Mouse (Mus musculus) R1 (cell line): ENCODE measurements around the gene Tnfrsf23.
"Not testable (repeated sequence)": the region's sequence is repeated elsewhere in the genome, so short reads cannot be mapped to it uniquely, and the experiment has no call there.

Source experiments
- DNase-seq: peaks from one replicate; pipeline ENCODE4 v3.0.0-alpha.2; 2018; ENCODE audit warnings: low read depth, low spot score

Gene Tnfrsf23

DNA sequence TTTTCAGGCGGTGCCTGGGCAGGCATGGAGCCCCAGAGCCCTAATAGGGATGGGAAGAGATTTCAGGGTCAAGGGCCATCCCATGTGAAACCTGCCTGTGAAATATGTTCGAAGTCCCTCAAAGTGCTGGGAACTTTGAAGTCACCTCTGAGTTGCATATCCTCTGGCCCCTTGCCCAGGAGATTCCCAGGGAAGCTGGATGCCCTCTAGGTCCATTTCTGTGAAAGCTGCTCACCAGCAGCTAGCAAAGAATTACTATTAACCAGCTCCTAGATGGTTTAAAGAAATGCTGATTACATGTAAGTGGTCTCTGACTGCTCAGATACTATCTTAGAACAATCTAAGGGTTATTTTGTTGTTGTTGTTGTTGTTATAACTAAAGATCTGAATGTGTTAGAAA is 1.1 kb downstream of the Tnfrsf23 start:
- DNase-seq, result not testable (repeated sequence)

DNA sequence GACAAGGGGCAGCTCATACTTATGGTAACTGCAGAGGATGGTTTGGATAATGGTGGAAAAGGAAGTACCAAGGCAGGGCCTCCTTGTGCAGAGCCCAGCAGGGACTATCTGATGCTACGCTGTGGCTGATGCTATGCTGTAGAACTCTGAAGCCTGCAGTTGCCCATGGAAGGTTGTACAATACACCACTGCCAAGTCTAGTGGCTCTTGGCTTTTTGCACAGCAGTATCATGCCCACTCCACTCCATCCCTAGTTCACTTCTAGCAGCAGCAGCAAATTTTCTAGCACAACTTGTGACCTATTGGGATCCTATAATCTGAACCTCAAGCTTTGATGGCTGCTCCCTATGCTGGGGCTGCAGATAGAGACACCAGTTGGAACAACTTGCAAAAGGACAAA is 4.1 kb downstream of the Tnfrsf23 start:
- no peak for DNase-seq

DNA sequence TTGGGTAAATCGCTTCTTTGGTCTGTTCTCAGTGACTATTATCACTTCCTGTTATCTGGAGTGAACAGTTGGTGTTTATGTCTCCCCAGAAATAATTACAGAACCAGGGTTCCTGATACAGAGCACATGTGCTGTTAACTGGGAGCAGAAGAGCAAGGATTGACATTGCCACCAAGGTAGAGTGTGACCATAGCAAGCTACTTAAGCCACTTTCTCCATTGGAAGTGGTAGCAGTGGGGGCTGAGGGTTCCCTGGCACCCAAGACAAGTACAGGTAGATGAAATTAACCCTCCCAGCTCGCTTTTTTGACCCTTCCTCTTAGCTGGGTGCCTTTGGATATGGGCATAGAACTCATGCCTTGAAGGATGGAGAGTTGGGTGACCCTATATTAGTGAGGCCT is 4.8 kb downstream of the Tnfrsf23 start:
- not testable (repeated sequence) for DNase-seq

DNA sequence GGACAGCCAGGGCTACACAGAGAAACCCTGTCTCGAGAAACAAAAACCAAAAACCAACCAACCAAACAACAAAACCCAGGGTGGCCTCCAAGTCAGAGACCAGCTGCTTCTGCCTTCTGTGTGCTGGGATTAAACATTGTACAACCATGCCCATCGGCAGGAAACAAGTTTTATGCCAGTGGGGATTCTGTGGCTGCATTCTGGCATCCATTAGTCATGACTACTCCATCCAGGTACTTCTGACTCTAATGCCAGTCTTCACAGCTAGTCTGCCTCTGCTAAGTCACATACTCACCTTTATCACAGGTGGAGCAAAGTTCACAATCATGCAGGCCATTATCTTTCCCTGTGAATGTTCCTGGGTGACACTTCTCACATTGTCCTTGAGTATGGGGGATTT is 6.0 kb downstream of the Tnfrsf23 start:
- DNase-seq, result not testable (repeated sequence)

DNA sequence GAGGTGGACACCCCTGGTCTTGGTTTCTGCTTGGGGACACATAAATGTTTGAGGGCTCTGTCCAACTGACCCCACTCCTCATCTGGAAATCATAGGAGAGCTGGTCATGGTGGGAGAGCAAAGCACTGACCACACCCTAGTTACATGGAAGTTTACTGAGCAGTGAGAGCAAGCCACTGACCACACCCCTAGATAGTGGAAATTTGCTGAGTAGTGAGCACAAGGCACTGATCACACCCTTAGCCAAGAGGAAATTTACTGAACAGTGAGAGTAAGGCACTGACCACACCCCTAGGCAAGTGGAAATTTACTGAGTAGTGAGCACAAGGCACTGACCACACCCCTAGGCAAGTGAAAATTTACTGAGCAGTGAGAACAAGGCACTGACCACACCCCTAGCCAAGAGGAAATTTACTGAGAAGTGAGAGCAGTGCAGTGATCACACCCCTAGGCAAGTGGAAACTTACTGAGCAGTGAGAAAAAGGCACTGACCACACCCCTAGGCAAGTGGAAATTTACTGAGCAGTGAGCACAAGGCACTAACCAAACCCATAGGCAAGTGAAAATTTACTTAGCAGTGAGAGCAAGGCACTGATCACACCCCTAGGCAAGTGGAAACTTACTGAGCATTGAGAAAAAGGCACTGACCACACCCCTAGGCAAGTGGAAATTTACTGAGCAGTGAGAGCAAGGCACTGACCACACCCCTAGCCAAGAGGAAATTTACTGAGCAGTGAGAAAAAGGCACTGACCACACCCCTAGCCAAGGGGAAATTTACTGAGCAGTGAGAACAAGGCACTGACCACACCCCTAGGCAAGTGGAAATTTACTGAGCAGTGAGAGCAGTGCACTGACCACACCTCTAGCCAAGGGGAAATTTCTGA is 19.0 kb downstream of the Tnfrsf23 start:
- peak; percentile 88 for DNase-seq

DNA sequence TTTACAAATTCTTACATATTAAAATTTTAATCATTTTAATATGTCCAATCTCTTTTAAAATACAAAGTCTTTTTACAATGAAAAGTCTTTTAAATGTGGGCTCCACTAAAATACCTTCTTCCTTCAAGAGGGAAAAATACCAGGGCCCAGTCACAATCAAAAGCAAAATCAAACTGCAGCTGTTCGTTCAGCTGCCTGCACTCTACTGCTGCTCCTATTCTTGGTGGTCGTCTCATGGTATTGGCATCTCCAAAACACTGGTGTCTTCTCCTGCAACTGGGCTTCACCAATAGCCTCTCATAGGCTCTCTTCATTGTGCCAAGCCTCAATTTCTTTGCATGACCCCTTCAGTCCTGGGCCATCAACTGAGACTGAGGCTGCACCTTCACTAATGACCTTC is 22.2 kb downstream of the Tnfrsf23 start:
- no peak for DNase-seq

DNA sequence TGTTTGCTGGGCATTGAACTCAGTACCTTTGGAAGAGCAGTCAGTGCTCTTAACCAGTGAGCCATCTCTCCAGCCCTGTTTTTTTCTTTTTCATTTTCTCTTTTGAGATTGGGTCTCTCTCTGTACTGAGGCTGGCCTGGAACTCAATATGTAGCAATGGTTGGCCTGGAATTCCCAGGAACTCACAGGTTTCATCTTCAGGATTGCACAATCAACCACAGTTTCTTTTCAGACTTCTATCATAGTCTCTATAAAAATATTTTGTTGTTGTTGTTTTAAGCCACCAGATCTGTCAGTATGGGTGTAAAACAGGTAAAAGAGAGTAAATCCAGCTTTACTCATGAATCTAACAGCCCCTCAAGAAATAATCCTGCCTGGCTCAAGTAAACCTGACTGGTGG is 24.9 kb downstream of the Tnfrsf23 start:
- no peak for DNase-seq

DNA sequence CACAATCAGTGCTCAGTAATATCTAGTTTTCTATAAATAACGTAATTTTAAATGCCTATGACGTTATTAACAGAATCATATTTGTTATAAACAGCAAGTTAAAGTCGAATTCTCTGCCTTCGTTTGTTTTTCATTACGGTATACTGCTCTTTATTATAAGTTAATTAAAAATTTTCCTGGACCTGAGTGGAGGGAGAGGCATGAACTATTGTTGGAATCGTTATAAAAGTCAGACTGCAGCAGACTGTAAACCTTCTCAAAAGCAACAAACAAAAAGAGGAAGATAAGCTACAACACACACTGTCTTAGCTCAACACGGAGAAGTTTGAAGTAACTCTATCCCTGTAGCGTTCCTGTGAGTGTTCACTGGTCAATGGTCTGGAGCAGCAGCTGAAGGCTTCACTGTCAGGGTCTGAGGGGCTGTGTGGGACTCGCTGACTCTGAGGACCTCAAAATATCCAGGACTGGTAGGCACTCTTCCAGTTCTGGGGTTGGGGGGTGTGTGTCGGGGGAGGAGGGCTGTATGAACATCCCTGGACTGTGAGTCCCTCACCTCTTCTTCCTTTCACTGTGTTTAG is 35.8 kb downstream of the Tnfrsf23 start:
- not testable (repeated sequence) for DNase-seq

DNA sequence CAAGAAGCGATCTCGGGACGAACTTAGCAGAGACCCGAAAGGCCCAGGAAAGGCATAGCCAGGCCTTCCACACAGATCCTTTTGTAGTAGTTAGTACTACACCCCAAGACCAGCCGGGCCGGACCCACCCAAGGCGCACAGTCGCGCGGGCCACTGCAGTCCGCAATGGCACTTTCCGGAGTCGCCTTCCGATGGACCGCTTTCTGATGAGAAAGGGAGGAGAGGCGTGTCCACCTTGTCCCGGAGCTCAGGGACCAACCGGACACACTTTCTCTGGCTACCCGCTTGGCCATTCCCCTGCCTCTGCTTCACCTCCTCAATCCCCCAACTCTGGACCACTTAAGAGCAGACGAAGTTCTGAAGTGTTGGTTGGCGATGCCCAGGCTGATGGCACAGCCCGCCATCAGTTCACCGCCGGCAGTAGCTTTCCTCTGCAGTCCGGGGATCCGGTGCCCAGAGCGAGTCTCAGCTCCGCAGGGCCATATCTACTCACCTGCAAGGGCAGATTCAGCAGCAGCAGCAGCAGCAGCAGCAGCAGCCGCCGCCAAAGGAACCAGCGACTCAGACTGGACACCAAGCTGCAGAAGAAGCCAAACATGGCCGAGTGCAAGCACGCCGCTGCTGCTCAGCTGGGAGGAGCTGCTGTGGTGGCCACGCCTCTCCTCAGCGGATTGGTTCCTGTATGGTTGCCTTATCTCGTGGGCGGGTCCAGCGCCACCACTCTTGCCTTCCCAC is 36.5 kb downstream of the Tnfrsf23 start, which contains the start of gene Tnfrsf22:
TSS of gene Tnfrsf22 (minus strand) at position 628 of the 735 bp plus-strand sequence.
- DNase-seq, result peak; percentile 91

DNA sequence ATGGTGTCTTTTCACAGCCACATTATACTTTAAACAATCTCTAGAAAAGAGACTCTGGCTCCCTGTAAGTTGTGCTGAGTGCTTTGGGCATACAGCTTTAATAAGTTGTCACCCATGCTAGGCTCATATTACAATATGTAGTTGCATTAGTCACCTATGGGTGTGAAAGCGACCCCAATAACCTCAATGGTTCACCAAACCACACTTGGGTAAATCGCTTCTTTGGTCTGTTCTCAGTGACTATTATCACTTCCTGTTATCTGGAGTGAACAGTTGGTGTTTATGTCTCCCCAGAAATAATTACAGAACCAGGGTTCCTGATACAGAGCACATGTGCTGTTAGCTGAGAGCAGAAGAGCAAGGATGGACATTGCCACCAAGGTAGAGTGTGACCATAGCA is 41.7 kb downstream of the Tnfrsf23 start:
- DNase-seq, result not testable (repeated sequence)

DNA sequence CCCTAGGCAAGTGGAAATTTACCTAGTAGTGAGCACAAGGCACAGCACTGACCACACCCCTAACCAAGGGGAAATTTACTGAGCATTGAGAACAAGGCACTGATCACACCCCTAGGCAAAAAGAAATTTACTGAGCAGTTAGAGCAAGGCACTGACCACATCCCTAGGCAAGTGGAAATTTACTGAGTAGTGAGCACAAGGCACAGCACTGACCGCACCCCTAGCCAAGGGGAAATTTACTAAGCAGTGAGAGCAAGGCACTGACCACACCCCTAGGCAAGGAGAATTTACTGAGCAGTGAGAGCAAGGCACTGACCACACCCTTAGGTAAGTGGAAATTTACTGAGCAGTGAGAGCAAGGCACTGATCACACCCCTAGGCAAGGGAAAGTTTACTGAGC is 49.0 kb downstream of the Tnfrsf23 start:
- peak; percentile 90 for DNase-seq

DNA sequence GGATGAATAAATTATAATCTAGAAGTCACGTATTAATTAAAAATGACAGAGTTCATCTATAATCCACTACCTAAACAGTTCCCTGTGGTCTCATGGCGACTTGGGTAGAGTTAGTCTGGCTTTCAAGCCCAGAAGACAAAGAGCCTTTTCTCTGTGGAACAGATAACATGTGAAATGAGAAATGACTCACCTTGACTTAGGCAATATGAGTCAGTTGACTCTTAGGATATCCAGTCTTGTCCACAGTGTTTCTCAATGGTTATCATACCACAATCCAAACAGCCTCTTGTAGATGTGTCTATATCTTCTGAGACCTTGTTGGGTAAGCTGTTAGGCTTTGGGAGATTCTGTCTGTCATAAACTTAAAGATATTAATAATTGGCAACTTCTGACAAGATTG is 54.2 kb downstream of the Tnfrsf23 start:
- no peak for DNase-seq

DNA sequence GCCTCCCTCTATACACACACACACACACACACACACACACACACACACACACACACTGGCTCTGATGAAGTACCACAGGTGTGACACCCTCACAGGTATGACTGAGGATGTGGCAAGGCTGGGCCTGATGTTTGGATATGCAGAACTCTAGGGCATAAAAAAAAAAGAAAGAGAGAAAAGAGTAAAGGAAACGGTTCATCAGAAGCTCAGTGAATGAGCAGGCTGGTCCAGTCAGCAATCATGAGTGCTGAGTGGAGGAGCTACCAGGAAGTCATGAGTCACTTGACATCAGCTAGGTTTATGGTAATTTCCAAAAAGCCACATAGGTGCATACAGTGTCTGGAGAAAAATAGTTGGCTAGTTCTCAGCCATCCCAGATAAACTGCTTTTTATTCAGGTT is 56.2 kb downstream of the Tnfrsf23 start:
- DNase-seq, result no peak

DNA sequence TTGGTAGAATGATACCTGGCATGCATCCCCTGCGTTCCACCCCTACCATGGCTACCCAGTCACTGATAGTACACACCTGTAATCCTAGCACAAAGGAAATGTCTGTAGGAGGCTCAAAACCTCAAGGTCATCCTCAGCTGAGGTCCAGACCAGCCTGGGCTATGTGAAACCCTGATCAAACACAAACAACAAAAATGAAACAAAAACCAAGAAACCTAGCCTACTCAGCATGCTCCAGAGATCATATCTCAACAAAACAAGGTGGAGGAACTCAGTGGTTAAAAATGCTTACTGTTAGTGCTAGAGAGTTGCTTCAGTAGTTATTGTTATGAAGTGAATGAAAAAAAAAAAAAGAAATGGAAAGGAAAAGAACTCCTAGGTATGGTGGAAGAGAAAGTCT is 57.1 kb downstream of the Tnfrsf23 start, which contains the start of gene Tnfrsf26:
TSS of gene Tnfrsf26 (minus strand) at position 183 of the 400 bp plus-strand sequence.
- DNase-seq, result no peak

DNA sequence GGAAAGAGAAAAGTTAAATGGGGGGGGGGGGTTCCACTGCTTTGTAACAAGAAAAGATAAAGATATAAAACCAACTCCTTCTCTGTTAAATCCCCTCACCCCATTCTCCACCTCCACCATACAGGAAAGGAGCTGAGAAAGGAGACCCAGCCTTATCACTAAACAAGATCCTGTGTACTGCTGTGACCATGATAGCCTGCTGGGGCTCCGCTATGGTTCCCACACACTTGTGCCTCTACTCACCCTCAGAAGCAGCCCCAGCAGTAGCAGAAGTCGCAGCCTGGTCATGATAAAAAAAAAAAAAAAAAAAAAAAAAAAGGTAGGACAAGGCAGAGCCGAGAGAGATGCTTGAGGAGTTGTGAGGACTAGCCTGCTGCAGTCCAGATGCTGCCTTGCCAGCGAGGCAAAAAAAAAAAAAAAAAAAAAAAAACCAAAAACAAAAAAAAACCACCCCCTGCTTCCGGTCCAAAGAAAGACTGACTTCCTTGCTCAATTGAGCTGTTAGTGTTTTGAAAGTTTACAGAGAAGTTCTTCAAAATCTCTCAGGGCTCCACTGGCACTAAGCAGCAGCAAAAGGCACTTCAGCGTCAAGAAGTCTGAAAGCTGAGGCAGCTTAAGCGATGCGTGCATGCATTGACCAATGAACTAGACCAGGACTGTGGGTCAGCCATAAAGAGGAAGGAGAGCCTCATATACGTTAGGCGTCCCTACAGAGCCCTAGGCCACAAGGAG is 58.0 kb downstream of the Tnfrsf23 start:
- DNase-seq, result no peak

DNA sequence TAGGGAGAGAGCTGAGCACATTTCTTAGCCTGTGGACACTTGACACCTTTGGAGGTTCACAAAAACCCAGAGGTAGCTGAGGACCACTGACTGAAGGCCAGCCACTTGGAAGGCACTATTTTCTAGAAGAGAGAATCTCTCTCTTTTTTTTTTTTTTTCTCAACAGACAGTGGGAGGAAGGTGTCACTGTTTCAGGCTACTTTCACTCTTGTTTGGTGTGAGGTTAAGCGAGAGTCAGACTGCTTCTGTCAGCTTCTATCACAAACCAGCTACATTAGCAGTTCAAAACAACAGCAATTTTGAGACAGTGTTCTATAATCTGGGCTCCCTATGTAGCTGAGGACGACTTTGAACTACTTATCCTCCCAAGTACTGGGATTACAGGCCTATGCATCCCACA is 59.5 kb downstream of the Tnfrsf23 start:
- DNase-seq, result no peak

DNA sequence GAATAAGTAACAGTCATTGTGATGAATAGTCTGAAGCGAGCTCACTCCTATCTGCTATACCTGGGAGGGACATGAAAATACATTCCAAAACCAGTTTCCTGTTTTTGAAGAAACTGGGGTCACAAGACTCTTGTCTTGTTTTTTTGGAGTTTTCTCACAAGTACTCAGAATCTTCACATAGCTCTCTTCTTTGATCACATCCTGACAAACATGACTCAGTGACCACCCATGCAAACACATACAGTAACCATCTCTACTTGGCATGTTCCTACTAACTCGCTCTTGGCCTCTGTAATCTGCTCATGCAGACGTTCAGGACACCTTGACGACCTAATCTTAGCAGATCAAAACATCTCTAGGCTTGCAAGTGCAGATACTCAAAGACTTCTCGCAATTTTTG is 60.5 kb downstream of the Tnfrsf23 start:
- no peak for DNase-seq

DNA sequence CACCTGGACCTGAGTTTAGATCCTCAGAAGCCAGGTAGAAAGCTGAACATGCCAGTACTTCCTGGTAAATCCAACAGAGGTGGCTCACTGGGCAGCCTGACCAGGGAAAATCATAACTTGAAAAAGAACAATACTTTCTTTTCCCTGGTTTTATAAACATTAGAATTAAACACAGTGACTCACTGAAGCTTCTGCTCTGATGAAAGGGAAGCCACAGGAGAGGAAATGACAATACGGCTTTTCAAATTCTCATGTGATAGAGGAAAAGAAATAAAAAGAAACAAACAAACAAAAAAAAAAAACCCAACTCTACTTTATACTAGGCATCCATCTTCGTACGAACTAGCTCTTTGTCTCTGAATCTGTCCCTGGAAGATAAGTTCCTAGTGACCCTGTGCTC is 61.1 kb downstream of the Tnfrsf23 start:
- DNase-seq, result no peak

DNA sequence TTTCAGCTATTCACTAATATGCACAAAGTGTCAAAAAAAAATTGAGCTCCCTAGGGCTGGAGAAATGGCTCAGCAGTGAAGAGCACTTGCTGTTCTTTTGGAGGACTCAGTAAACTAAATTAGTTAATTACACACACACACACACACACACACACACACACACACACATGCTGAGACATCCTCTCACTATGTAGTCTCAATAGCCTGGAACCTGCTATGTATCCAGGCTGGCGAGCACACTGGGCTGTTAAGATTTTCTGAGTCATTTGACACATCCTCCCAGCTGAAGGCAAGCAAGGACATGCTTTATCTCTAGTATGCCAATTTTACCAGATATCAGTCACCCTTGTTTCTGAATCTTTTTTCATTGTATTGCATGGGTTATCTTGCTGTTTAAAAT is 64.7 kb downstream of the Tnfrsf23 start:
- no peak for DNase-seq
